Mouse (Mus musculus): ENCODE measurements at regions not wholly inside any gene's neighbourhood (a gene's known extent, or its start where the extent isn't known, plus 50 kb on each side); places are given as distances from the start of the nearest gene placed in this dataset.
A peak's percentile ranks its signal among the peaks of the same experiment; 100 is the strongest.

DNA sequence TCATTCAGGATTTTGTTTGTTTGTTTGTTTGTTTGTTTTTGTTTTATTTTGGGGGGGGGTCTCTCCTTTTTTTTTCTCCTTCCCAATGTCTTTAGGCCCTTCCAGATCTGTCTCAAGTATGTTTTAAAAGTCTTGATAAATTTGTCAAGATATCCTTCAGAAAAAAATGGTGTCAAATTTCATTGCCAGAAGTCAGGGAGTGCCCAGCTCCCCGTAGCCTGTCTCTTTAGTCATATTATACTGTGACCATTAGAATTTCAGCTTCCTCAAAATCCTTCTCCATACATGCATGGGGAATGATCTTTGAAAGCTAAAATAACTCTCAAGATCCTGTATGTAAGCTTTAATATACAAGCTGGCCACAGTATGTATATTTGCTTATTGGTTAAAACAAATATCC is 134.3 kb upstream of the Lpp start:
- no peaks in the 10 kb centered on the region for H3K27me3 ChIP-seq (ENCODE audit: insufficient read depth, low read length)
- no peaks in the 10 kb centered on the region for H3K4me1 ChIP-seq (ENCODE audit: insufficient read depth)
- no peak for TF ChIP-seq CTCF (IDR thresholded peaks at IDR 0.05; ENCODE audit: low read depth)
- H3K27ac ChIP-seq (ENCODE audit: low read depth, low read length), result no peak overlapping the region
- ATAC-seq (no peak), DNase-seq (no peak)
- no peaks in the 10 kb centered on the region for H3K36me3 ChIP-seq (ENCODE audit: insufficient read depth)
- H3K4me3 ChIP-seq (ENCODE audit: low read depth, low read length), result no peak overlapping the region
- H3K9ac ChIP-seq, result no peak overlapping the region
- no peak overlapping the region for H3K4me2 ChIP-seq (ENCODE audit: low read depth)
- no peaks in the 10 kb centered on the region for H3K9me3 ChIP-seq (ENCODE audit: low read length)
- WGBS, result 73% methylated on average over 1 of the region's 1 CpGs

DNA sequence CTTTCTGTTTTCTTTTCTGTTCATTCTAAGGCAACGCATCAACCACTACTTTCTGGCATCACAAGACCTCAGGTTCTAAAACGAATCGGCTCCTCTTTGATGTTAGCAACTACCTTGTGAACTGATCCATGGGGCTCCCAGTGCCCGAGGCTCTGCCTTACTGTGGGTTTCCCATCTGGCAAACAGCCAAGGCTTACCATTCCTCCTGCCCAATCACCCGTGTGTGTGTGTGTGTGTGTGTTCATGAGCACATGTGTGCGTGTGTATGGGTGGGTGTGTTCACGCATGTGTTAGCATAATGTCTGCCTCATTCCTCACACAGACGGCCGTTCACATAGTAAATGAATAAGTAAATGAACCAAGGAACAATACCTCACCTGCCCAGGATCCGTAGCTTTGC is 138.3 kb upstream of the Lpp start:
- no peak for TF ChIP-seq CTCF (IDR thresholded peaks at IDR 0.05; ENCODE audit: low read depth)
- ATAC-seq (no peak), DNase-seq (no peak)
- no peaks in the 10 kb centered on the region for H3K27me3 ChIP-seq (ENCODE audit: insufficient read depth, low read length)
- H3K4me1 ChIP-seq (ENCODE audit: insufficient read depth), result no peaks in the 10 kb centered on the region
- 50% methylated on average over 10 of the region's 10 CpGs for WGBS
- H3K4me3 ChIP-seq (ENCODE audit: low read depth, low read length), result no peak overlapping the region
- no peaks in the 10 kb centered on the region for H3K9me3 ChIP-seq (ENCODE audit: low read length)
- no peak overlapping the region for H3K9ac ChIP-seq
- H3K4me2 ChIP-seq (ENCODE audit: low read depth), result no peak overlapping the region
- H3K27ac ChIP-seq (ENCODE audit: low read depth, low read length), result no peak overlapping the region
- no peaks in the 10 kb centered on the region for H3K36me3 ChIP-seq (ENCODE audit: insufficient read depth)

DNA sequence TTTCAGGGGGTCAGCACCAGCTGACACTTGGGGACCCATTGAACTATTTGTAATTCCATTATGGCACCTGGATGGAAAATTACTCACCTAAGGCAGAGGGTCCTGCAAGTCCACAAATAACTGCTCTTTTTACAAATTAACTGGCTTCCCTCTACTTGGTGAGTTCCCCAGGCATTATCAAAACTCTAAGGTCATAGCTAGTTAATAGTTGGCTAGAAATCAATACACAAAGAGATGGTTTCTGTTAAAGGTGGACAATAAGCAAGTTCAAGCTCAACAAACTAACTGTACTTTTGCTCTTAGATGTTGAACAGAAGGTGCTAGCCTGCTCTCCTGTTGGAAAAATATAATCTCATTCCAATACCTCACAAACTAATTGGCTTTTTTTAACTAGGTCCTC is 138.7 kb upstream of the Lpp start:
- no peak for TF ChIP-seq CTCF (IDR thresholded peaks at IDR 0.05; ENCODE audit: low read depth)
- no peak overlapping the region for H3K4me2 ChIP-seq (ENCODE audit: low read depth)
- H3K36me3 ChIP-seq (ENCODE audit: insufficient read depth), result no peaks in the 10 kb centered on the region

DNA sequence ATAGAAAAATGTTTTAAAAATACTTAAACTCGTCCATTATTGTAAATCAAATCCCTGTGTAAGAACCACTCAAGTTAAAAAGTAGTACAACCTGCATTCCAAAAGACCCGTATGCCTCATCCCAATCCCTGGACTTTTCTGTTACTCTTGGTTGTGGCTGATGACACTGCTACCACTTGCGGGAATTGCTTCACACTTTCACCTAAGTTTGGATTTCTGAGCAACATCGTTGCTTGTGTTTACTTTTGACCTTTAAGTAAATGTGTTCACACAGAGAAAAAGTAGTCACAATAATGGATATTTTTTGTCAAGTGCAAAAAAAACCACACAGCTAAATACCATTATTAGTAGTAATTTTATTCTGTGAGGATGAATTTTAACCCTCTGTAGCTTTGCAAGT is 139.2 kb upstream of the Lpp start:
- Histone ChIP-seq H3K4me3 (ENCODE audit: low read depth, low read length) (no peak overlapping the region), H3K4me1 (ENCODE audit: insufficient read depth) (no peaks in the 10 kb centered on the region), H3K27ac (ENCODE audit: low read depth, low read length) (no peak overlapping the region), H3K9ac (no peak overlapping the region), H3K9me3 (ENCODE audit: low read length) (no peaks in the 10 kb centered on the region), H3K27me3 (ENCODE audit: insufficient read depth, low read length) (no peaks in the 10 kb centered on the region), H3K36me3 (ENCODE audit: insufficient read depth) (no peaks in the 10 kb centered on the region), H3K4me2 (ENCODE audit: low read depth) (no peak overlapping the region)
- WGBS, result 90% methylated on average over 4 of the region's 4 CpGs
- no peak for TF ChIP-seq CTCF (IDR thresholded peaks at IDR 0.05; ENCODE audit: low read depth)
- DNase-seq, result no peak
- no peak for ATAC-seq

More for the DNA sequence above, 138.7 kb upstream of the Lpp start:
- Histone ChIP-seq H3K9ac (no peak overlapping the region), H3K9me3 (ENCODE audit: low read length) (no peaks in the 10 kb centered on the region), H3K4me1 (ENCODE audit: insufficient read depth) (no peaks in the 10 kb centered on the region), H3K4me3 (ENCODE audit: low read depth, low read length) (no peak overlapping the region), H3K27ac (ENCODE audit: low read depth, low read length) (no peak overlapping the region), H3K27me3 (ENCODE audit: insufficient read depth, low read length) (no peaks in the 10 kb centered on the region)
- DNase-seq, result no peak
- ATAC-seq, result no peak

DNA sequence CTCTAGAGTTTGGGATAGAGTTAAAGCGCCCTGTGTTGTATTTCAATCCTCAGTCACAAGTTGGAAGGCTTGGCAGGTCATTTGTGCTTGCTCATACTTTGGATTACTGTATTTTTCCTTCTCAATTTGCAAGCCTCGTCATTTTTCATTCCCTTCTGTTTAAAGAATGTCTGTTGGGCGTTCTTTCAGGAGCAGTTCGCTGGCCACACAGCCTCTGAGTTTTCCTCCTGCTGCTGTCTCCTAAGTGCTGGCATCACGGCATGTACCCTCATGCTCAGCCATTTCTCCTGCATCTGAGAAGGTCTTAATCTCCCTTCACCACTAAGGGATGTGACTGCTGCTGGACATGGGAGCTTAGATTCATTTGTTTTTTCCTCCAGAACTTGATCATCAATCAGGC is 146.0 kb upstream of the Lpp start:
- Histone ChIP-seq H3K9ac (no peak overlapping the region), H3K9me3 (ENCODE audit: low read length) (no peaks in the 10 kb centered on the region), H3K4me1 (ENCODE audit: insufficient read depth) (no peaks in the 10 kb centered on the region), H3K4me2 (ENCODE audit: low read depth) (no peak overlapping the region), H3K27ac (ENCODE audit: low read depth, low read length) (no peak overlapping the region), H3K4me3 (ENCODE audit: low read depth, low read length) (no peak overlapping the region), H3K27me3 (ENCODE audit: insufficient read depth, low read length) (no peaks in the 10 kb centered on the region), H3K36me3 (ENCODE audit: insufficient read depth) (no peaks in the 10 kb centered on the region)
- no peak for TF ChIP-seq CTCF (IDR thresholded peaks at IDR 0.05; ENCODE audit: low read depth)
- DNase-seq (no peak), ATAC-seq (no peak)
- WGBS, result 78% methylated on average over 5 of the region's 5 CpGs

DNA sequence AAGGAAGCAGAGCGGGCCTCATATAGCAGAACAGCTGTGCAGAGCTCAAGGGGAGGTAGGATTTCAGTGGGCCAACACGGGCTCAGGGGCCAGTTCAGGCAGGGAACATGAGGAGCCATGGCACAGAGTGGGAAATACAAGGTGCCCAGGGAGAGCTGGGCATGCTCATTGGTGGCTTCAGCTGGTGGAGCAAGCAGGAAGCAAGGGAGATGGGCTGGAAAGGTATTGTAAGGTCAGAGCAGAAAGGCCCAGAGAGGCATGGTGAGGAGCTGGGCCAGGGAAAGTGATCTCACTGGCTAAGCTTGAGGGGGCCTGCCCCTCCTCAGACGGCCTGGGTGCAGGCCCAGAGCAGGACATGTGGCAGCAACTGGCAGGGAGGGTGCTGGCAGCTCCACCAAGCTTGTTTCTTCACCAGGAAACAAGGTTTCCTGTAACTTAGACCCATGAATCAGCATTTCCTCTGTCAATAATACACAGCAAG is 155.2 kb upstream of the Lpp start:
- Histone ChIP-seq H3K27me3 (ENCODE audit: insufficient read depth, low read length) (no peaks in the 10 kb centered on the region), H3K9ac (no peak overlapping the region), H3K4me2 (ENCODE audit: low read depth) (no peak overlapping the region), H3K27ac (ENCODE audit: low read depth, low read length) (no peak overlapping the region), H3K4me3 (ENCODE audit: low read depth, low read length) (no peak overlapping the region), H3K36me3 (ENCODE audit: insufficient read depth) (no peaks in the 10 kb centered on the region), H3K4me1 (ENCODE audit: insufficient read depth) (no peaks in the 10 kb centered on the region), H3K9me3 (ENCODE audit: low read length) (no peaks in the 10 kb centered on the region)
- 0 out of 2 replicates have a peak, but pooled peaks have one; percentile 20 for ATAC-seq
- no peak for TF ChIP-seq CTCF (IDR thresholded peaks at IDR 0.05; ENCODE audit: low read depth)
- 68% methylated on average over 3 of the region's 3 CpGs for WGBS
- no peak for DNase-seq

GRCm38 (mm10) chr16:24237425-24237824 is 155.9 kb upstream of the Lpp start:
- no peak for TF ChIP-seq CTCF (IDR thresholded peaks at IDR 0.05; ENCODE audit: low read depth)
- ATAC-seq (no peak), DNase-seq (no peak)
- WGBS, result 91% methylated on average over 3 of the region's 3 CpGs
- Histone ChIP-seq H3K4me3 (ENCODE audit: low read depth, low read length) (no peak overlapping the region), H3K4me2 (ENCODE audit: low read depth) (no peak overlapping the region), H3K9me3 (ENCODE audit: low read length) (no peaks in the 10 kb centered on the region), H3K27ac (ENCODE audit: low read depth, low read length) (no peak overlapping the region), H3K36me3 (ENCODE audit: insufficient read depth) (no peaks in the 10 kb centered on the region), H3K9ac (no peak overlapping the region), H3K4me1 (ENCODE audit: insufficient read depth) (no peaks in the 10 kb centered on the region), H3K27me3 (ENCODE audit: insufficient read depth, low read length) (no peaks in the 10 kb centered on the region)

GRCm38 (mm10) chr16:24237013-24237412 is 156.3 kb upstream of the Lpp start:
- WGBS, result 95% methylated on average over 3 of the region's 3 CpGs

More at GRCm38 (mm10) chr16:24237013-24237412, 156.3 kb upstream of the Lpp start:
- no peak overlapping the region for H3K9ac ChIP-seq
- ATAC-seq (no peak), DNase-seq (no peak)
- no peaks in the 10 kb centered on the region for H3K4me1 ChIP-seq (ENCODE audit: insufficient read depth)
- H3K4me2 ChIP-seq (ENCODE audit: low read depth), result no peak overlapping the region
- no peak overlapping the region for H3K4me3 ChIP-seq (ENCODE audit: low read depth, low read length)
- no peaks in the 10 kb centered on the region for H3K27me3 ChIP-seq (ENCODE audit: insufficient read depth, low read length)
- no peak overlapping the region for H3K27ac ChIP-seq (ENCODE audit: low read depth, low read length)
- H3K9me3 ChIP-seq (ENCODE audit: low read length), result no peaks in the 10 kb centered on the region
- H3K36me3 ChIP-seq (ENCODE audit: insufficient read depth), result no peaks in the 10 kb centered on the region
- no peak for TF ChIP-seq CTCF (IDR thresholded peaks at IDR 0.05; ENCODE audit: low read depth)

All from forebrain, postnatal 0 days (tissue).